Mouse (Mus musculus): Measurements from ENCODE around the gene Rab38.

DNA sequence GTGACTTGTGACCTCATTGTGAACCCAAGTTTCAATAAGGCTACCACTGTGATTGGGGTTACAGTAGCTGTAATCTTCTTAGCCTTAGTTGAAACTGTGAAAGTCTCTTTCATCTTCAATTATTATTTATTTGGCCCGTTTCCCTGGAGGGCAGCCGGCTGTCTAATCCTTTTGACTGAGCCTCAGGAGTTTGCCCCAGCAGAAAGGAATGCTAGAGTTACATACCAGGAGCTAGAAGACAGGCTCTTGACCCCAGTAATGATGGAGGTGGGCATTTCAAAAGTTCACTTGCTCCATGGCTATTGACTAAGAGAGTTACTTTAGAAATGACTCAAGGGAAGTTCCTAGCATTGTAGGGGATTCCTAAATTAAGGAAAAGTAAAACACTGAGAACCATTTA, 34.3 kb upstream of the Rab38 start:
- TF ChIP-seq CTCF (conservative IDR thresholded peaks at IDR 0.05; ENCODE audit: insufficient read depth, insufficient read length, low read depth, low read length) (no peak), POLR2A (IDR thresholded peaks at IDR 0.05; ENCODE audit: low read depth, low read length) (no peak)
